Mouse (Mus musculus): Measurements from ENCODE around the gene Rbm39. TPM values are rescaled to one million over a fixed set of nuclear protein-coding genes. Genes with fewer than 3 reads are reported as not detected.

Rbm39 gene
- polyA plus RNA-seq (2014; fragmentation: Nextera tagmentation; extraction: Ambion mirVana) = 563 and 569 TPM in 2 replicates

GRCm38 (mm10) chr2:156180094-156180821 is at the start of gene Rbm39:
Rbm39 (minus strand) TSS chr2:156180238.
- DNase-seq (peak; percentile 100), ATAC-seq (ENCODE audit: insufficient read depth) (peak; percentile 98)
- peaks cover 9% of the 10 kb centered on the region; the same call in 1 of the 2 replicates for H3K4me1 ChIP-seq (ENCODE audit: insufficient read depth)
- peak within 1 kb of the TSS; percentile 100 for H3K9ac ChIP-seq
- H3K27ac ChIP-seq (ENCODE audit: low read depth) = peak within 1 kb of the TSS; percentile 98
- H3K9me3 ChIP-seq (ENCODE audit: low read depth, low read length) = no peaks in the 10 kb centered on the region
- WGBS = under 1% methylated on average over 47 of the region's 47 CpGs
- peak; percentile 71 for TF ChIP-seq CTCF (IDR thresholded peaks at IDR 0.05; ENCODE audit: low read depth)
- no peaks in the 10 kb centered on the region for H3K27me3 ChIP-seq (ENCODE audit: insufficient read depth, low read length)
- peak within 1 kb of the TSS; percentile 96 for H3K4me2 ChIP-seq
- H3K4me3 ChIP-seq (ENCODE audit: low read depth, low read length) = peak within 1 kb of the TSS; percentile 100
- peaks cover 34% of the 10 kb centered on the region for H3K36me3 ChIP-seq (ENCODE audit: insufficient read depth)

GRCm38 (mm10) chr2:156229171-156229570 is 49.1 kb upstream of the Rbm39 start:
- Histone ChIP-seq H3K27me3 (ENCODE audit: insufficient read depth, low read length) (no peaks in the 10 kb centered on the region), H3K4me2 (no peak overlapping the region), H3K36me3 (ENCODE audit: insufficient read depth) (peaks cover 56% of the 10 kb centered on the region), H3K9ac (no peak overlapping the region), H3K9me3 (ENCODE audit: low read depth, low read length) (no peaks in the 10 kb centered on the region), H3K4me3 (ENCODE audit: low read depth, low read length) (no peak overlapping the region), H3K4me1 (ENCODE audit: insufficient read depth) (no peaks in the 10 kb centered on the region), H3K27ac (ENCODE audit: low read depth) (no peak overlapping the region)
- TF ChIP-seq CTCF (IDR thresholded peaks at IDR 0.05; ENCODE audit: low read depth) = no peak
- no peak for ATAC-seq (ENCODE audit: insufficient read depth)
- 100% methylated on average over 1 of the region's 1 CpGs for WGBS
- DNase-seq = no peak

GRCm38 (mm10) chr2:156227689-156228088 is 47.7 kb upstream of the Rbm39 start:
- H3K4me1 ChIP-seq (ENCODE audit: insufficient read depth) = no peaks in the 10 kb centered on the region
- no peaks in the 10 kb centered on the region for H3K27me3 ChIP-seq (ENCODE audit: insufficient read depth, low read length)
- H3K27ac ChIP-seq (ENCODE audit: low read depth) = no peak overlapping the region
- no peak overlapping the region for H3K4me3 ChIP-seq (ENCODE audit: low read depth, low read length)
- H3K9me3 ChIP-seq (ENCODE audit: low read depth, low read length) = no peaks in the 10 kb centered on the region
- TF ChIP-seq CTCF (IDR thresholded peaks at IDR 0.05; ENCODE audit: low read depth) = no peak
- no peak for ATAC-seq (ENCODE audit: insufficient read depth)
- H3K4me2 ChIP-seq = no peak overlapping the region
- no peak overlapping the region for H3K9ac ChIP-seq
- H3K36me3 ChIP-seq (ENCODE audit: insufficient read depth) = peaks cover 69% of the 10 kb centered on the region
- no peak for DNase-seq
- 97% methylated on average over 1 of the region's 1 CpGs for WGBS

GRCm38 (mm10) chr2:156224043-156224442 is 44.0 kb upstream of the Rbm39 start:
- Histone ChIP-seq H3K27me3 (ENCODE audit: insufficient read depth, low read length) (no peaks in the 10 kb centered on the region), H3K4me3 (ENCODE audit: low read depth, low read length) (no peak overlapping the region), H3K9me3 (ENCODE audit: low read depth, low read length) (no peaks in the 10 kb centered on the region), H3K4me1 (ENCODE audit: insufficient read depth) (no peaks in the 10 kb centered on the region), H3K9ac (no peak overlapping the region), H3K36me3 (ENCODE audit: insufficient read depth) (peaks cover 60% of the 10 kb centered on the region), H3K27ac (ENCODE audit: low read depth) (no peak overlapping the region), H3K4me2 (no peak overlapping the region)
- whole genome bisulfite sequencing = 80% methylated on average over 5 of the region's 5 CpGs
- no peak for TF ChIP-seq CTCF (IDR thresholded peaks at IDR 0.05; ENCODE audit: low read depth)
- DNase-seq (no peak), ATAC-seq (ENCODE audit: insufficient read depth) (no peak)

GRCm38 (mm10) chr2:156222100-156222499 is 42.1 kb upstream of the Rbm39 start:
- no peak for TF ChIP-seq CTCF (IDR thresholded peaks at IDR 0.05; ENCODE audit: low read depth)

GRCm38 (mm10) chr2:156217786-156218185 is 37.7 kb upstream of the Rbm39 start:
- Histone ChIP-seq H3K4me2 (no peak overlapping the region), H3K27me3 (ENCODE audit: insufficient read depth, low read length) (no peaks in the 10 kb centered on the region), H3K9ac (no peak overlapping the region), H3K4me3 (ENCODE audit: low read depth, low read length) (no peak overlapping the region), H3K4me1 (ENCODE audit: insufficient read depth) (no peaks in the 10 kb centered on the region), H3K27ac (ENCODE audit: low read depth) (no peak overlapping the region), H3K36me3 (ENCODE audit: insufficient read depth) (peaks cover 22% of the 10 kb centered on the region; the same call in 1 of the 2 replicates), H3K9me3 (ENCODE audit: low read depth, low read length) (no peaks in the 10 kb centered on the region)
- DNase-seq = no peak
- no peak for TF ChIP-seq CTCF (IDR thresholded peaks at IDR 0.05; ENCODE audit: low read depth)
- ATAC-seq (ENCODE audit: insufficient read depth) = no peak
- WGBS = 78% methylated on average over 1 of the region's 1 CpGs

More at GRCm38 (mm10) chr2:156222100-156222499, 42.1 kb upstream of the Rbm39 start:
- H3K36me3 ChIP-seq (ENCODE audit: insufficient read depth) = peaks cover 53% of the 10 kb centered on the region
- ATAC-seq (ENCODE audit: insufficient read depth) (no peak), DNase-seq (no peak)
- H3K27ac ChIP-seq (ENCODE audit: low read depth) = no peak overlapping the region
- H3K9me3 ChIP-seq (ENCODE audit: low read depth, low read length) = no peaks in the 10 kb centered on the region
- H3K9ac ChIP-seq = no peak overlapping the region
- H3K4me3 ChIP-seq (ENCODE audit: low read depth, low read length) = no peak overlapping the region
- no peak overlapping the region for H3K4me2 ChIP-seq
- no peaks in the 10 kb centered on the region for H3K4me1 ChIP-seq (ENCODE audit: insufficient read depth)
- H3K27me3 ChIP-seq (ENCODE audit: insufficient read depth, low read length) = no peaks in the 10 kb centered on the region

GRCm38 (mm10) chr2:156203917-156204316 is 23.9 kb upstream of the Rbm39 start:
- peaks cover 31% of the 10 kb centered on the region for H3K36me3 ChIP-seq (ENCODE audit: insufficient read depth)
- 88% methylated on average over 6 of the region's 6 CpGs for WGBS
- no peak overlapping the region for H3K9ac ChIP-seq
- no peaks in the 10 kb centered on the region for H3K27me3 ChIP-seq (ENCODE audit: insufficient read depth, low read length)
- H3K4me3 ChIP-seq (ENCODE audit: low read depth, low read length) = no peak overlapping the region
- H3K4me1 ChIP-seq (ENCODE audit: insufficient read depth) = peaks cover 11% of the 10 kb centered on the region
- H3K9me3 ChIP-seq (ENCODE audit: low read depth, low read length) = no peaks in the 10 kb centered on the region
- H3K27ac ChIP-seq (ENCODE audit: low read depth) = no peak overlapping the region
- TF ChIP-seq CTCF (IDR thresholded peaks at IDR 0.05; ENCODE audit: low read depth) = peak; percentile 4; the same call in 1 of the 2 replicates
- ATAC-seq (ENCODE audit: insufficient read depth) = no peak
- DNase-seq = no peak
- H3K4me2 ChIP-seq = no peak overlapping the region
